Mouse (Mus musculus): ENCODE measurements at regions not wholly inside any gene's neighbourhood (a gene's known extent, or its start where the extent isn't known, plus 50 kb on each side); places are given as distances from the start of the nearest gene placed in this dataset.
"Not testable (repeated sequence)": the region's sequence is repeated elsewhere in the genome, so short reads cannot be mapped to it uniquely, and the experiment has no call there.

DNA sequence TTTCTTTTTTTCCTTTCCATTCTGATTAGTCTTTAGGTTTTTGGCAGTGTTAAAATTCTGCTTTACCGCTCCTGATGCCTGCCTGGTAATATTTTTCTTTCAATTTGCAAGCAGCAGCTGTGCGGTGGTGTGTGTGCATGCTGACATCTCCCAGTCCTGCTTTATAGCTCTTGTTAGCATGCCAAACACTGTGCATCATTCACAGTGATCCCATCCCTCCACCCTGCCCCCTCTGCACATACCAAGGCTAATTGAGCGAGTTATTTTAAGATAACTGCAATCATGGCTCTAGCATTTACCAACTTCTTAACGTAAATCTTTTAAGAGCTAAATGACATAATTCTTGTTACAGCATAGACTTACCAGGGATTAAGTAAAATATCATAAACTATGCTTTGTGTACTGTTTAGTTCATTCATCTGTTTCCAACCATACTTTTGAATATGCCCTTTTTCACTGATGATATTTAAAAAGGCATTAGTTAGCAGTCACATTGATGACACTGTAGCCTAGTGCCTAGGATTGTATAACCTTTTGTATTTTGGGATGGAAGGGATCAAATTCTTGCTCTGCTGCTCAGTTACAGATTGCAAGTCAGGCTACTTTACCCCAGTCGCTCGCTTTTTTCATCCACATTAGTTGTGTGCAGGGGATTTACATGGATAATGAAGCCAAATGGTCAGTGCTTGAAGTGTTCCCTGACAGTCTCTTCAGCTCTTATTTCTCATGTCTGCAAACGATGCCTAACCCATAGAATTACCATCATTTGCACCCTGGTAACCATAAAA, 487.0 kb downstream of the Lmo7 start:
- no peaks in the 10 kb centered on the region for H3K9me3 ChIP-seq (replicated peaks)
- DNase-seq (ENCODE audit: low spot score) = no peak
- H3K4me1 ChIP-seq = peaks cover 16% of the 10 kb centered on the region
- no peak overlapping the region for H3K4me3 ChIP-seq
- 66% methylated on average over 7 of the region's 7 CpGs for WGBS
- H3K36me3 ChIP-seq = no peaks in the 10 kb centered on the region
- no peaks in the 10 kb centered on the region for H3K27me3 ChIP-seq (ENCODE audit: low read depth, poor library complexity, severe bottlenecking)
- no peak overlapping the region for H3K27ac ChIP-seq (replicated peaks)

GRCm38 (mm10) chr14:102215267-102215964, 485.7 kb downstream of the Lmo7 start:
- Histone ChIP-seq H3K27me3 (ENCODE audit: low read depth, poor library complexity, severe bottlenecking) (no peaks in the 10 kb centered on the region), H3K27ac (replicated peaks) (no peak overlapping the region), H3K9me3 (replicated peaks) (no peaks in the 10 kb centered on the region), H3K4me3 (no peak overlapping the region), H3K36me3 (no peaks in the 10 kb centered on the region), H3K4me1 (peaks cover 16% of the 10 kb centered on the region)
- no peak for DNase-seq (ENCODE audit: low spot score)
- 76% methylated on average over 3 of the region's 4 CpGs for WGBS

- Histone ChIP-seq H3K4me3 (no peak overlapping the region), H3K36me3 (no peaks in the 10 kb centered on the region), H3K27ac (replicated peaks) (no peak overlapping the region), H3K4me1 (peaks cover 14% of the 10 kb centered on the region), H3K27me3 (ENCODE audit: low read depth, poor library complexity, severe bottlenecking) (no peaks in the 10 kb centered on the region), H3K9me3 (replicated peaks) (no peaks in the 10 kb centered on the region)
- 90% methylated on average over 2 of the region's 2 CpGs for WGBS
- DNase-seq (ENCODE audit: low spot score) = no peak
Observed at GRCm38 (mm10) chr14:102212079-102212478, 482.3 kb downstream of the Lmo7 start.

DNA sequence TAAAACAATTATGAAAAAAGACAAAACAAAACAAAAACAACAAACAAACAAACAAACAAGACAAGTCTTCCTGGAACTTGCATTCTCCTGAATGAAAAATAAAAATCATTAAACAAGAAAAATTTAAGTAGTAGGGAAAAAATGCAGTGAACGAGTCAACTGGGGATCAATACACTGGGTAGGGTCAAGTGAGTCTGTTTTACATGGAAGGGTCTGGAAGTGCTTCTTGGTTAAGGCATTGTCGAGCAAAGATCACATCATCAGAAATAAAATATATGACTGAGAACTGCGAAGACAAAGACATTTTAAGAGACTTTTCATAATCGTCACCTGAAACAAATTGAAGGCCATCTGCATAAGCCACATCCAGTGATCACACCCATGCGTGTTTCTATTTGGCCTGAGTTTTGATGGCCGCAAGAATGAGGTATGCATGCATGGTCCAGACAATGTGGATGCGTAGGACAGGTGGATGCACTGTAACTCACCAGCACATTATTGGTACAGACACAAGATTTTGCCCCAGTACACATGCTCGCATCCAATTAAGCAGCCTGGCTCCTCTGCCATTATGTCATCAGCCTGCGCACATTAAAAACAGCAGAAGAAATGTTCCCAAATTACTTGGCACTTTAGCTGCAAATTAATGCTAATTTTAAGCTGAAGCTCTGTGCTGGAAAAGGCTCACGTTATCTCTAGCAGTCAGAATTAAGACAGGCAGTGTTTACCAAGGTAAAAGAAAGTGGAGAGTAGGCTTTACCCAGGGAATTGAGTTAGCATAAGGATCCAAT, 475.3 kb downstream of the Lmo7 start:
- H3K27me3 ChIP-seq (ENCODE audit: low read depth, poor library complexity, severe bottlenecking) = no peaks in the 10 kb centered on the region
- H3K4me3 ChIP-seq = no peak overlapping the region
- no peaks in the 10 kb centered on the region for H3K4me1 ChIP-seq
- WGBS = 89% methylated on average over 10 of the region's 10 CpGs
- no peak for DNase-seq (ENCODE audit: low spot score)
- no peaks in the 10 kb centered on the region for H3K36me3 ChIP-seq
- no peak overlapping the region for H3K27ac ChIP-seq (replicated peaks)
- H3K9me3 ChIP-seq (replicated peaks) = no peaks in the 10 kb centered on the region

GRCm38 (mm10) chr14:102199430-102199829, 469.7 kb downstream of the Lmo7 start:
- DNase-seq (ENCODE audit: low spot score) = no peak
- Histone ChIP-seq H3K4me3 (no peak overlapping the region), H3K27ac (replicated peaks) (no peak overlapping the region), H3K4me1 (no peaks in the 10 kb centered on the region), H3K27me3 (ENCODE audit: low read depth, poor library complexity, severe bottlenecking) (no peaks in the 10 kb centered on the region), H3K36me3 (no peaks in the 10 kb centered on the region), H3K9me3 (replicated peaks) (no peaks in the 10 kb centered on the region)
- 94% methylated on average over 6 of the region's 6 CpGs for WGBS

- no peaks in the 10 kb centered on the region for H3K36me3 ChIP-seq
- 78% methylated on average over 1 of the region's 1 CpGs for WGBS
- no peak overlapping the region for H3K4me3 ChIP-seq
- H3K4me1 ChIP-seq = no peaks in the 10 kb centered on the region
- no peaks in the 10 kb centered on the region for H3K27me3 ChIP-seq (ENCODE audit: low read depth, poor library complexity, severe bottlenecking)
- H3K9me3 ChIP-seq (replicated peaks) = no peaks in the 10 kb centered on the region
- no peak overlapping the region for H3K27ac ChIP-seq (replicated peaks)
- no peak for DNase-seq (ENCODE audit: low spot score)
Observed at GRCm38 (mm10) chr14:102190786-102191185, 461.0 kb downstream of the Lmo7 start.

GRCm38 (mm10) chr14:102181269-102181668, 451.5 kb downstream of the Lmo7 start:
- H3K27ac ChIP-seq (replicated peaks) = no peak overlapping the region
- H3K36me3 ChIP-seq = no peaks in the 10 kb centered on the region
- H3K4me1 ChIP-seq = no peaks in the 10 kb centered on the region
- no peaks in the 10 kb centered on the region for H3K9me3 ChIP-seq (replicated peaks)
- H3K4me3 ChIP-seq = no peak overlapping the region
- H3K27me3 ChIP-seq (ENCODE audit: low read depth, poor library complexity, severe bottlenecking) = no peaks in the 10 kb centered on the region
- WGBS = 84% methylated on average over 3 of the region's 3 CpGs
- no peak for DNase-seq (ENCODE audit: low spot score)

DNA sequence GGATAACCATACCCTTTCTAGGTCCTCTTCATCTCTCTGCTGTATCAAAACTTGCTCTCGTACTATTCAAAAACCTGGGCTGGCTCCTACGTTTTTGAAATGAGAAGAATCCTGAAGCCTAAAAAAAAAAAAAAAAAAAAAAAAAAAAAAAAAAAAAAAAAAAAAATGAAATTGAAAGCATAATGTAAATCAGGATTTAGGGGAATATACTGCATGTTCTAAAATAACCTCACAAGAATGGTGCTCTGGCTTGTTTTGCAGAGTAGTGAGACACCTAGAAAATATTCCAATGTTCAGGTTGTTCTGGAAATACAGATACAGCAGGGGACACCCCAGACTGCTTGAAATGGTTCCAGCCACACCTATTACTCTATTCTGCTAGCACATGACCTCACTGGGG, 442.0 kb downstream of the Lmo7 start:
- H3K36me3 ChIP-seq = no peaks in the 10 kb centered on the region
- WGBS = 87% methylated on average over 2 of the region's 2 CpGs
- H3K9me3 ChIP-seq (replicated peaks) = no peaks in the 10 kb centered on the region
- H3K27ac ChIP-seq (replicated peaks) = no peak overlapping the region
- DNase-seq (ENCODE audit: low spot score) = no peak
- H3K4me3 ChIP-seq = no peak overlapping the region
- no peaks in the 10 kb centered on the region for H3K4me1 ChIP-seq
- H3K27me3 ChIP-seq (ENCODE audit: low read depth, poor library complexity, severe bottlenecking) = no peaks in the 10 kb centered on the region

- no peak overlapping the region for H3K27ac ChIP-seq (replicated peaks)
- 86% methylated on average over 3 of the region's 3 CpGs for WGBS
- no peak for DNase-seq (ENCODE audit: low spot score)
- no peak overlapping the region for H3K4me3 ChIP-seq
- no peaks in the 10 kb centered on the region for H3K4me1 ChIP-seq
- H3K36me3 ChIP-seq = no peaks in the 10 kb centered on the region
- H3K27me3 ChIP-seq (ENCODE audit: low read depth, poor library complexity, severe bottlenecking) = no peaks in the 10 kb centered on the region
- H3K9me3 ChIP-seq (replicated peaks) = no peaks in the 10 kb centered on the region
Observed at GRCm38 (mm10) chr14:102161291-102162284, 431.8 kb downstream of the Lmo7 start.

DNA sequence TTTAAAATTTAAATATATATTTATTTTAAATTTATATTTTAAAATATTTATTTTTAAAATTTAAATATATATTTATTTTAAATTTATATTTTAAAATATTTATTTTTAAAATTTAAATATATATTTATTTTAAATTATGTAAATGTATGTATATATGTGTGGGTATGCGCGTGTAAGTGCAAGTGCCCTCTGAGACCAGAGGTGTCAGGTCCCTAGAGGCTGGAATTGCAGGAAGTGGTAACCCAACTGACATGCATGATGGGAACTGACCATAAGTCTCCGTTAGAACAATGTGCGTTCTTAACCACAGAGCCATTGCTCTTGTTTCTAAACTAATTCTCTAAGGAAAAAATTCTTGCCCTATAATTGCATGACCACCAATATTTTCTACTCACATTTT, 420.7 kb downstream of the Lmo7 start:
- 97% methylated on average over 4 of the region's 4 CpGs for WGBS
- H3K9me3 ChIP-seq (replicated peaks); H3K4me3 ChIP-seq; H3K4me1 ChIP-seq; H3K36me3 ChIP-seq; H3K27ac ChIP-seq (replicated peaks); DNase-seq (ENCODE audit: low spot score); H3K27me3 ChIP-seq (ENCODE audit: low read depth, poor library complexity, severe bottlenecking): not testable (repeated sequence)

GRCm38 (mm10) chr14:102142720-102143119, 413.0 kb downstream of the Lmo7 start:
- Histone ChIP-seq H3K27ac (replicated peaks) (no peak overlapping the region), H3K27me3 (ENCODE audit: low read depth, poor library complexity, severe bottlenecking) (no peaks in the 10 kb centered on the region), H3K36me3 (no peaks in the 10 kb centered on the region), H3K4me1 (no peaks in the 10 kb centered on the region), H3K4me3 (no peak overlapping the region), H3K9me3 (replicated peaks) (no peaks in the 10 kb centered on the region)
- DNase-seq (ENCODE audit: low spot score) = no peak
- 31% methylated on average over 2 of the region's 2 CpGs for WGBS

- no peaks in the 10 kb centered on the region for H3K27me3 ChIP-seq (ENCODE audit: low read depth, poor library complexity, severe bottlenecking)
- no peaks in the 10 kb centered on the region for H3K36me3 ChIP-seq
- H3K27ac ChIP-seq (replicated peaks) = no peak overlapping the region
- H3K4me3 ChIP-seq = no peak overlapping the region
- DNase-seq (ENCODE audit: low spot score) = no peak
- no peaks in the 10 kb centered on the region for H3K9me3 ChIP-seq (replicated peaks)
- no peaks in the 10 kb centered on the region for H3K4me1 ChIP-seq
- 92% methylated on average over 1 of the region's 1 CpGs for WGBS
Observed at GRCm38 (mm10) chr14:102138936-102139335, 409.2 kb downstream of the Lmo7 start.

Measured in midbrain, embryonic 10.5 days (tissue).